In the genomic region with DNA sequence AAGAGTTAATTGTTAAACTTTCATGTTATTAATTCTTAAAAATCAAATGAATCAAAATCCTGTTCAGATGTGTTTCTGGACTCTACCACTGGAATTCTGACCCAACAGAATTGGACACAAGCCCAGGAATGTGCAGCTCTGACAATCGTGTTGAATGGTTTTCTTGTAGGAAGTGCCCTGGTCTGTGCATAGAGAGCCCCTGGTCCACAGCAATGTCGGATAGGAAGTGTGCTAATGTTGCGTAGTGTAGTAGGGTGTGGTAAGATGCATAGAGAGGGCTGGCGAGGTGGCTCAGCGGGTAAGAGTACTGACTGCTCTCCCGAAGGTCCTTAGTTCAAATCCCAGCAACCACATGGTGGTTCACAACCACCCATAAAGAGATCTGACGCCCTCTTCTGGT, we compare ENCODE assay signal across 15 mouse cellular contexts. TPM values are rescaled to one million over a fixed set of nuclear protein-coding genes. Genes with fewer than 3 reads are reported as not detected.
A peak's percentile ranks its signal among the peaks of the same experiment; 100 is the strongest.
DNase-seq lines count a peak whose midpoint lies in the region; ATAC-seq lines count a peak whose summit lies in the region.
"Had no signal": no experiment of that assay in that cellular context is flagged by ENCODE, and none has a peak within 500 bp of the region (broad histone marks: within the 10 kb centered on the region; RNA-seq: fewer than 3 reads in every experiment).

No protein-coding gene starts in this region.

- peaks cover 2% of the 10 kb centered on the region; the same call in 1 of the 2 replicates for H3K4me1 ChIP-seq in lung, embryonic 16.5 days (replicated peaks; ENCODE audit: control insufficient read depth, insufficient read depth, low read length)
- H3K4me1 ChIP-seq: embryonic facial prominence, embryonic 12.5 days; hindbrain, embryonic 10.5 days; limb, embryonic 10.5 days; midbrain, embryonic 12.5 days had no signal

- DNase-seq in heart, adult 9 months (ENCODE audit: low spot score in 2 of 2) = peak; percentile 12 to 29
- DNase-seq in heart, postnatal 25 days (ENCODE audit: low spot score) = no peak
- DNase-seq in lung, postnatal 14 days = no peak
- DNase-seq in kidney, adult 9 months = peak; percentile 77
- no peak for DNase-seq in frontal cortex, postnatal 25 days (ENCODE audit: low spot score in 2 of 2)
- DNase-seq in layer of hippocampus, adult 11-12 months (ENCODE audit: low spot score) = no peak
- DNase-seq: adrenal gland, adult 2 months; cerebellum, postnatal 14 days; right cerebral cortex, postnatal 14 days had no signal

- H3K4me3 ChIP-seq in lung, embryonic 16.5 days (ENCODE audit: low read length) = no peak overlapping the region
- H3K4me3 ChIP-seq: embryonic facial prominence, embryonic 12.5 days; hindbrain, embryonic 10.5 days; limb, embryonic 10.5 days; lung, embryonic 15.5 days; midbrain, embryonic 12.5 days had no signal

- H3K27ac ChIP-seq in lung, embryonic 16.5 days (ENCODE audit: low read length) = no peak overlapping the region
- H3K27ac ChIP-seq: embryonic facial prominence, embryonic 12.5 days; hindbrain, embryonic 10.5 days; limb, embryonic 10.5 days; lung, embryonic 15.5 days; midbrain, embryonic 12.5 days had no signal

- no peaks in the 10 kb centered on the region for H3K9me3 ChIP-seq in lung, embryonic 16.5 days (ENCODE audit: control insufficient read depth, low read length)
- H3K9me3 ChIP-seq: hindbrain, embryonic 10.5 days; limb, embryonic 10.5 days; lung, embryonic 15.5 days had no signal

- H3K27me3 ChIP-seq in lung, embryonic 16.5 days (ENCODE audit: control insufficient read depth, insufficient read depth, low read depth, low read length) = no peaks in the 10 kb centered on the region
- H3K27me3 ChIP-seq: embryonic facial prominence, embryonic 12.5 days; lung, embryonic 15.5 days; midbrain, embryonic 12.5 days had no signal

- no peak overlapping the region for H3K9ac ChIP-seq in lung, embryonic 16.5 days (ENCODE audit: low read length)
- H3K9ac ChIP-seq: embryonic facial prominence, embryonic 12.5 days; lung, embryonic 15.5 days; midbrain, embryonic 12.5 days had no signal

- ATAC-seq in lung, embryonic 16.5 days (ENCODE audit: low read depth) = peak; percentile 54; the same call in 1 of the 2 replicates

- H3K4me2 ChIP-seq in lung, embryonic 16.5 days (ENCODE audit: low read depth, low read length) = no peak overlapping the region
- H3K4me2 ChIP-seq: embryonic facial prominence, embryonic 12.5 days; lung, embryonic 15.5 days; midbrain, embryonic 12.5 days had no signal

- 59% methylated on average over 7 of the region's 7 CpGs for WGBS in lung, embryonic 16.5 days

- intact Hi-C loops in heart, postnatal 25 days (cut with DNase I) = no loop called here

- H3K36me3 ChIP-seq in lung, embryonic 16.5 days (ENCODE audit: control insufficient read depth, insufficient read depth, low read length) = no peaks in the 10 kb centered on the region
- H3K36me3 ChIP-seq: embryonic facial prominence, embryonic 12.5 days; hindbrain, embryonic 10.5 days; limb, embryonic 10.5 days; lung, embryonic 15.5 days; midbrain, embryonic 12.5 days had no signal

RNA-seq across cellular contexts. Expression of a gene that starts 9.8 kb away (rescaled TPM):
- 10 to 100 TPM; 32.2 to 38.6 TPM for total RNA-seq in heart, postnatal 25 days (2021)
- polyA plus RNA-seq in lung, embryonic 16.5 days (2015; fragmentation: Nextera tagmentation; extraction: Ambion mirVana) = 7.1 and 8.2 TPM in 2 replicates

RNA-seq across cellular contexts. Expression of a gene that starts 10.8 kb away (rescaled TPM):
- total RNA-seq in heart, postnatal 25 days (2021) = under 1 TPM; 0.36 to 0.42 TPM
- 0.11 TPM in 1 of 2 replicates, not detected in the other for polyA plus RNA-seq in lung, embryonic 16.5 days (2015; fragmentation: Nextera tagmentation; extraction: Ambion mirVana)

RNA-seq across cellular contexts. Expression of a gene that starts 12.0 kb away (rescaled TPM):
- total RNA-seq in heart, postnatal 25 days (2021) = 10 to 100 TPM; 37.0 to 44.5 TPM
- 89.2 and 89.5 TPM in 2 replicates for polyA plus RNA-seq in lung, embryonic 16.5 days (2015; fragmentation: Nextera tagmentation; extraction: Ambion mirVana)

Comparison
In these comparisons a context has a peak if more than half of its experiments do, and no peak if none do; other contexts are left out.
1. DNase-seq: peak in heart, adult 9 months (2 of 2) and kidney, adult 9 months (single experiment); none in heart, postnatal 25 days (single experiment), lung, postnatal 14 days (single experiment), frontal cortex, postnatal 25 days (0 of 2) and layer of hippocampus, adult 11-12 months (single experiment).